Mouse (Mus musculus) frontal cortex, postnatal 25 days (tissue): ENCODE measurements around the gene Clip4.
"Not testable (repeated sequence)": the region's sequence is repeated elsewhere in the genome, so short reads cannot be mapped to it uniquely, and the experiment has no call there.

Source experiments
- DNase-seq, 2 experiments: peaks; one replicate each; pipeline ENCODE4 v3.0.0; 2022; ENCODE audit warnings: low spot score in 2 of 2

Gene Clip4

GRCm38 (mm10) chr17:71768173-71768572 lies at the start of gene Clip4:
Gene Clip4 (plus strand): TSS chr17:71768473.
- DNase-seq = not testable (repeated sequence)

DNA sequence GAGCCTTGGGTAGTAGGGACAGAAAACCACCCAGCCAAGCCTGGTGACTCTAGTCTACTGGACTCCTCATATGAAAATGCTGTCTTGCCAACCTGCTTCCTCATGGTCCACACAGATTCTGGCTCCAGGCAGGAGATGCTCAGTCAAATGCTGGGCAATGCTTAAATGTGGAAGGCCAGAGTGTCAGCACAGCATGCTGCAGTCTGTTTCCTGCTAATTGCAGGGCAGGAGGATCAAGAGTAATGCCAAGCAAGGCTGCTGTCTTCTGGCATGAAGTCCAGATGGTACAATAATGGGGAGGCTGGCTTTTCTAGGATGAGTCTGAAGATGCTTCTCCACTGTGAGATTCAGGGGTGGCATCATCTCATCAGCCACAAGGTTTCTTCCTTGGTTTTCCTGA lies 47.8 kb upstream of the Clip4 start:
- DNase-seq = no peak

- DNase-seq = no peak
Observed at GRCm38 (mm10) chr17:71721019-71721418, 47.3 kb upstream of the Clip4 start.

DNA sequence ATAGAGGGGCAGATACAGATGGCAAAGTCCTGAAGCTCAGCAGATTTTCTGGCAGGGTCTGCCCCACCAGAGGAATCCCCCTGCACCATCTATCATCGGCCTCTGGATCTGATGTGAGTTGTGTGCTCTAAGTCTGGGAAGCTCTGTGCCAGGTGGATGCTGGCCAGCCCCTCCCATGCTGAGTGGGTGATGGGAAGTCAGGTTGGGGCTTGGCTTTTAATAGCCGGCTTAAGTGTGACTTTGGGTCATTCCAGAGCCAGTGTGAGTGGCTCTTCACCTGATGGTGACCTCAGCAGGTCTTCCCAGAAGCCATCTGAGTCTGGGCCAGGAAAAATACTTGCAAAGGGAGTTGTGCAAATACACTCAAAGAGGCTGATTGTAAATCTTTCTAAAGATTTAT lies 37.6 kb upstream of the Clip4 start:
- DNase-seq = no peak

DNA sequence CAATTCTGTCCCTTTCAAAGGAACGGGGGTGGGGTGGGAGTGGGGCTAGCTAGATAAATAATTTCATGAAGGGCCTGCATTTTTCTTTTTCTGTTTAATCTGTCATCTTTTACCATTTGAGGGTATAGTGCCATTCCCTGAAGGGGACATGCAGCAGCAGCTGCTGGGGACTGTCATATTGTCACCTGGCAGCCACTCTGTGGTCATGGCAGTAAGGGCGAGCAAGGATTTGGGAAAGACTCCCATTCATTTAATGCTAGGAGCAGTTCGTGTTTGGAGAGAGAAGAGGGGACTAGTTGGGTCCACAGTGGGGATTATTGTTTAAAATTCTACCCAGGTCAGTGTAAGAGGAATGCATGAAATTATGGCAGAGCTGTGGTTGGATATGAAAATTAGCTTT lies 31.8 kb upstream of the Clip4 start:
- DNase-seq = no peak

- DNase-seq = no peak
Observed at GRCm38 (mm10) chr17:71742156-71742555, 26.1 kb upstream of the Clip4 start.

DNA sequence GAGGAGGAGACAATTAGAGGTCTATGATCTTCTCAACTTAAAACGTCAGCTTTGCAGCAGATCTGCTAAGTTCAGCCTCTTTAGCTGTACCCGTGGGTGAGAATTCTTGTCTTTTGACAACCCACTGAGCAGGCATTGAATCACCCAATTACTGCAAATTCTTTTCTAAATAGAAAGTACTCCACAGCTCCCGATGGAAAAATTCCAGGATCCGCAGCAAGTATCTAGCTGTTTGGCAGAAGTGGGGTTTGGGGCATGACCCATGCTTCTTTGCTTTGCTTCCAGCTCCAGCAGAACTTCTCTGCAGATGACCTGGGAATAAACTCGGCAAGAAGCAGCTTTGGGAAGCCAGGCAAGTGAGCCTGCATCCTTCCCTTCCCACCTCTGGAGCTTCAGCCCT lies 25.3 kb upstream of the Clip4 start:
- DNase-seq = no peak

DNA sequence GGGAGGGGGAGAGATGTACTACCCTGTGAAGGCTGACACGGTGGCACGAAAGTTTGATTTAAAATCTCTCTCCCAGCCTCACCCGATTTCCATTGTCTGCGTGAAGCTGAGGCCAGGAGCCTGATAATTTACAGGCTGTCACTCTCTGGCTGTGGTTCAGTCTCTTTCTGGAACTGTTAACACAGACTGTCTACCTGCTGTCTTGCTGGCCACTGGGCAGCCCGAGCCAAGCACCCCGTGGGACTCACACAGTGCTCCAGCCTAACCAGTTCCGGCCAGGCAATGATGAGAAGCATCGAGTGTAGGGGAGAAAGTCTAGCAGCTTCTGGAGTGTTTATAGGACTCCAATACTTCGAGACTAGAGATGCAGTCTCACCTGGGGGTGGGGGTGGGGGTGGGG lies 22.2 kb upstream of the Clip4 start:
- DNase-seq = no peak

GRCm38 (mm10) chr17:71747561-71747960 lies 20.7 kb upstream of the Clip4 start:
- no peak for DNase-seq

DNA sequence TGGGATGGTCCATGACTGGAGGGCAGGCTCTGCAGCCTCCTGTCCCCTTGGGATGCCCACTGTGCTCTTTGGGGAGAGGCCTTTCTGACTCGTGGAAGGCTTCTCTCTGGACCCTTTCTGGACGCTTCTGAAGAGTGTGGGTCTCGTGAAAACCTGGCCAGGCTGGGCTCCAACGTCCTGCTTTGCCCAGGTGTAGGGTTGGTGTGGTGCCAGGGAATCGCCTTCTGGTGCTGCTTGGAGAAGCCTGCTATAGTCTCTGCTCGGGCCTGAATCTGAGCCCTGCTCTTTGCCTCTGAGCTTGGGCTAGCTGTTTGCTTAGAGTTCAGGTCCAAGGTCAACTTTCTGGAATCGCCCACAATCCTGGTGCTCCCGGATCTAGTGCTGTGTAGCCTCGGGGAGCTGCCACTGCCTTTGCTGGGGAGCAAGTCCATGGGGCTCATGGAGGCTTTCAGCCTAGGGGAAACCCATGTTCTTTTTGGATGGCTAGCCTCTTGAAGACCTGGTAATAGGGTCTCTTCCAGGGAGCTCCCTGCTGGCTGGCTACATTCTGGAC lies 18.6 kb upstream of the Clip4 start:
- DNase-seq = no peak

- DNase-seq = no peak
Observed at GRCm38 (mm10) chr17:71752831-71753230, 15.4 kb upstream of the Clip4 start, which contains the start of gene Pcare. Gene Pcare (minus strand): TSS chr17:71752894.

GRCm38 (mm10) chr17:71760536-71760935 lies 7.7 kb upstream of the Clip4 start:
- DNase-seq = no peak

GRCm38 (mm10) chr17:71769564-71769963 lies 1.3 kb downstream of the Clip4 start:
- no peak for DNase-seq

- DNase-seq = no peak
Observed at GRCm38 (mm10) chr17:71770696-71771095, 2.4 kb downstream of the Clip4 start.

- DNase-seq = no peak
Observed at GRCm38 (mm10) chr17:71774173-71774572, 5.9 kb downstream of the Clip4 start.

DNA sequence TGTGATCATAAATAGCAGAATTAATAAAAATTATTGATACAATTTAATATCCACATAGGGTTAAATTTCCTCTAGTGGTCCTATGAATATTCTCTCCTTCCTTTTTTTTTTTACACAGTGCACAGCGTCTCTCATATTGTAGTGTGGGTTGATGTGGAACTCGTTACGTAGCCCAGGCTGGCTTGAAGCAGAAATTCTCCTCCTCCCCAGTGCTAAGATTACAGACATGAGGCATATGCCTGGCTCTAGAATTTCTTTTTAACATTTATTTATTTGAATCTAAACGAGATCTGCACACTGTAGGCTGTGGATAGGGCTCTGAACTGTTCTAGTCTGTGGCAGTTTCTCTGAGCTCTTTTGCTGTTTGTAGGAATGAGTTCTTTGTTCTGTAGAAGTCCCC lies 7.0 kb downstream of the Clip4 start:
- DNase-seq = no peak

DNA sequence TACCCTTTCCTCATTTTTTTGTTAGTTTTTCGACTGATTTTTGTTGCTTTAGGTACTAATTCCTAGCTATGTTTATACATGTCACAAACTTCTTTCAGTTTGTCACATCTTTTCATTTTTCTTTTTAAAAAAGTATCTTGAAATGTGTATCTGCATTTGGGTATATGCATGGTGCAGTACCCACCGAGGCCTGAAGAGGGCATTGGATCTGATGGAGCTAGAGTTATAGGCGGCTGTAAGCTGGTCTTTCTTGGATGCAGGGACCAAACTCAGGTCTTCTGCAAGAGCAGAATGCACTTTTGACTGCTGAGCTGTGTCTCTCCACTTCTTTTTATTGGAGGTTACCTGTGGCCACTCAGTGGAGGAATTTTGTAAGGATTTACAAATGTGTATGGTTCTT lies 10.4 kb downstream of the Clip4 start:
- no peak for DNase-seq

- DNase-seq = no peak
Observed at GRCm38 (mm10) chr17:71780490-71780889, 12.2 kb downstream of the Clip4 start.

- DNase-seq = peak; percentile 60 to 68
Observed at GRCm38 (mm10) chr17:71780945-71781344, 12.7 kb downstream of the Clip4 start.

- no peak for DNase-seq
Observed at GRCm38 (mm10) chr17:71782242-71782698, 14.0 kb downstream of the Clip4 start.

- DNase-seq = peak; percentile 31 to 35
Observed at GRCm38 (mm10) chr17:71782699-71783365, 14.6 kb downstream of the Clip4 start.

GRCm38 (mm10) chr17:71783366-71783735 lies 15.1 kb downstream of the Clip4 start:
- DNase-seq = no peak

- no peak for DNase-seq
Observed at GRCm38 (mm10) chr17:71786456-71786855, 18.2 kb downstream of the Clip4 start.

DNA sequence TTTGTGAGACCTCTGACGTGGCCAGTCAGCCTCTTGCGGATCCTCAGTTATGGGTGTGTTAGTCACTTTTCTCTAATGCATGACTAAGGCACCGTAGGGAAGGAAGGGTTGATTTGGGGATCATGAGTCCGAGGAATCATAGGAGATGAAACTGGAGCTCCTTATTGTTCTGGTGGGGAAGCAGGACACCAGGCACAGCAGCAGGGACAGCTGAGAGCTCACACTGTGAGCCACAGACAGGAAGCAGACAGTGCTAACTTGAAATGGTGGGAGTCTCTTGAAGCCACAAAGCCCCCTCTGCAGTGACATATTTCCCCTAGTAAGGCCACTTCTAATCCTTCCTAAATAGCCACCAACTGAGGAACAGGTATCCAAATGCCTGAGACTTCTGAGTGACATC lies 22.8 kb downstream of the Clip4 start:
- no peak for DNase-seq
